Mouse (Mus musculus) lung, postnatal 0 days (tissue): Measurements from ENCODE around the gene Nr2e1. TPM values are rescaled to one million over a fixed set of nuclear protein-coding genes. Genes with fewer than 3 reads are reported as not detected.
A peak's percentile ranks its signal among the peaks of the same experiment; 100 is the strongest.

Experiments
- ATAC-seq: fragments of 200-750 bp; cut with Nextera tagmentation; 2 replicates; pipeline ENCODE4 v1.8.0; 2017; ENCODE audit warnings: moderate library complexity
- DNase-seq: peaks from one replicate; pipeline ENCODE4 v3.0.0-alpha.2; 2016; ENCODE audit warnings: low spot score
- H3K27ac ChIP-seq: fragments of 300-500 bp; sonication (generic); 2 replicates; pipeline ENCODE4 v1.5.1; 2014; ENCODE audit warnings: antibody characterized with exemption, mild to moderate bottlenecking, low read length, mixed read lengths
- H3K27me3 ChIP-seq: fragments of 300-500 bp; sonication (generic); replicated peaks from 2 replicates; pipeline ENCODE4 v1.6.1; 2014; ENCODE audit warnings: low read length, mixed read lengths; ENCODE audit not compliant: insufficient read depth
- H3K36me3 ChIP-seq: fragments of 300-500 bp; sonication (generic); 2 replicates; pipeline ENCODE4 v1.6.1; 2014; ENCODE audit warnings: low read length, mixed read lengths; ENCODE audit not compliant: insufficient read depth
- H3K4me1 ChIP-seq: fragments of 300-500 bp; sonication (generic); 2 replicates; pipeline ENCODE4 v1.6.1; 2014; ENCODE audit warnings: antibody characterized with exemption, low read depth, low read length, mixed read lengths; ENCODE audit not compliant: insufficient read depth
- H3K4me2 ChIP-seq: fragments of 300-500 bp; sonication (generic); replicated peaks from 2 replicates; pipeline ENCODE4 v1.6.1; 2014; ENCODE audit warnings: low read depth, mild to moderate bottlenecking, low read length, moderate library complexity, mixed read lengths
- H3K4me3 ChIP-seq: fragments of 300-500 bp; sonication (generic); 2 replicates; pipeline ENCODE4 v1.5.1; 2014; ENCODE audit warnings: low read depth, low read length
- H3K9ac ChIP-seq: fragments of 300-500 bp; sonication (generic); replicated peaks from 2 replicates; pipeline ENCODE4 v1.6.1; 2014; ENCODE audit warnings: low read depth, mild to moderate bottlenecking
- H3K9me3 ChIP-seq: fragments of 300-500 bp; sonication (generic); 2 replicates; pipeline ENCODE4 v1.6.1; 2016; ENCODE audit warnings: low read length, mixed read lengths
- CTCF ChIP-seq: IDR thresholded peaks from 2 replicates; pipeline ENCODE4 v1.5.1; 2016; ENCODE audit warnings: antibody characterized with exemption, mild to moderate bottlenecking
- EP300 ChIP-seq: IDR thresholded peaks from 2 replicates; pipeline ENCODE4 v1.6.1; 2016; ENCODE audit warnings: antibody characterized with exemption, mild to moderate bottlenecking, control low read depth
- WGBS: fragments of 180-500 bp; shearing (Covaris S2); extraction: QIAGEN DNeasy Blood & Tissue Kit; methylation state at CpG from one replicate; pipeline ENCODE4 v1.1.7; 2014; 5-methylcytosine and 5-hydroxymethylcytosine counted together
- polyA plus RNA-seq: library from polyadenylated mRNA; unstranded; fragments of >200 nt; fragmentation: Nextera tagmentation; extraction: Ambion mirVana; gene quantifications from 2 replicates; pipeline ENCODE4 v1.2.1, GENCODE M21; 2015

Gene Nr2e1
- polyA plus RNA-seq, 1 experiment from 2014 or later = not detected

DNA sequence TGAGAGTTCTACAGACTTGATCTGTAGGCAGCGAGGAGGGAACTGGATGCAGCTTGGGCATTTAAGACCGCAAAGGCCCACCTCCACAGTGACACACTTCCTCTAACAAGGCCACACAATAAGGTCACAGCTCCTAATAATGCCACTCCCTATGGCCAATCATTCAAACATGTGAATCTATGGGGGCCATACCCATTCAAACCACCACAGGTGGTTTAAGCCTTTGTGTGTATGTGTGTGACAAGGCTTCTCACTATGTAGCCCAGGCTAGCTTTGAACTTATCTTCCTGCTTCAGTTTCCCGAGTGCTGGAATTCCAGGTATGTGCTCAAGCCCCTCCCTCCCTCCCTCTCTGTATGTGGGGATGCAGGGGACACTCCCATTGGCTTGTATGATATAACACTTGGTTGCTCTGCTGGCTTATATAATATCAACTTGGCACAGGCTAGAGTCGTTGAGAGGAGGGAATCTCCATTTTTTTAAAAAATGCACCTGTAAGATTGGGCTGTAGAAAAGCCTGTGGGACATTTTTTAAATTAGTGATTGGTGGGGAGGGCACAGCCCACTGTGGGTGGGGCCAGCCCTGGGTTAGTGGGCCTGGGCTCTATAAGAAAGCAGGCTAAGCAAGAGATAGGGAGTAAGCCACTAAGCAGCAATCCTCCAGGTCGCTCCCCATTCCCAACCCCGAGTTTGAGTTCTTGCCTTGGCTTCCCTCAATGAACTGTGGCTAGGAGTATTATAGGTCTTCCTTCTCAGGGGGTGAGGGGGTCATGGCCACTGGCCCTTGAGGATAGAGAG lies 37.5 kb downstream of the Nr2e1 start:
- DNase-seq (no peak), ATAC-seq (no peak)
- 72% methylated on average over 6 of the region's 6 CpGs for WGBS
- Histone ChIP-seq H3K27me3 (no peaks in the 10 kb centered on the region), H3K4me1 (no peaks in the 10 kb centered on the region), H3K4me3 (no peak overlapping the region), H3K36me3 (no peaks in the 10 kb centered on the region), H3K4me2 (no peak overlapping the region), H3K9ac (no peak overlapping the region), H3K27ac (no peak overlapping the region), H3K9me3 (no peaks in the 10 kb centered on the region)
- no peak for TF ChIP-seq EP300
- TF ChIP-seq CTCF = no peak

DNA sequence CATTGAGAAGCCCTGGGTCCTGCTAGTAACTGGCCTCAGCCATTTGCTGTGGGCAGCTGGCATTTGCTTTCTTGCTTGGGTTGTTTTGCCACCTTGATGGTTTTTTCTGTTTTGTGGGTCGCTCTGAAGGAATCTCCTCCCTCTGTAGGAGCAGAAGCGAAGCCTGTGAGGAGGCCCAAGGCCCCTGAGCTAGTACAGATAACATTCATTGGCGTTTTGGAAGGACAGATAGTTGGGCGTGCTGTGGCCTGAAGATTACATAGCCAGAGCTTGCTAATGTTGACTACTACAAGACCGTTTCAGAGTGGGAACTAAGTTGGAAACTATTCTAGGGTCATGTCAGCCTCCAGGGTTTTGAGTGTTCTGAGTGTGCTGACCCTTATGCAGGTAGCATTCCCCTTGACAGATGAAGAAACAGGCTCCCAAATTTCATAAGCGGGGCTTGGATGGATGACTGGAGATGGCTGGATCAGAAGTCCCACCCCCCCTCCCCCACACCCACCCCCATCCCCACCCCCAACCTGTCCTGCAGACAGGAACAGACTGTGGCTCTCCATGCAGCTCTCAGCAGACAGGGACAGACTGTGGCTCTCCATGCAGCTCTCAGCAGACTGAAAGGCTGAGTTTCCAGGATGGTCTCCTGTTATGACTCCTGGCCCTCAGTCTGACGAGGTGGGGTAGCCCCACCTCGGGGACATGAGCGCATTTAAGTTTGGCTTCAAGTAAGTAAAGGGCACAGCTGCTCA lies 45.7 kb downstream of the Nr2e1 start:
- Histone ChIP-seq H3K4me1 (no peaks in the 10 kb centered on the region), H3K27ac (no peak overlapping the region), H3K27me3 (no peaks in the 10 kb centered on the region), H3K36me3 (0 out of 2 replicates have a peak, but pooled peaks cover 13% of the 10 kb centered on the region), H3K9ac (no peak overlapping the region), H3K4me2 (no peak overlapping the region), H3K9me3 (no peaks in the 10 kb centered on the region), H3K4me3 (no peak overlapping the region)
- TF ChIP-seq CTCF = no peak
- ATAC-seq = no peak
- no peak for DNase-seq
- WGBS = 84% methylated on average over 9 of the region's 9 CpGs

DNA sequence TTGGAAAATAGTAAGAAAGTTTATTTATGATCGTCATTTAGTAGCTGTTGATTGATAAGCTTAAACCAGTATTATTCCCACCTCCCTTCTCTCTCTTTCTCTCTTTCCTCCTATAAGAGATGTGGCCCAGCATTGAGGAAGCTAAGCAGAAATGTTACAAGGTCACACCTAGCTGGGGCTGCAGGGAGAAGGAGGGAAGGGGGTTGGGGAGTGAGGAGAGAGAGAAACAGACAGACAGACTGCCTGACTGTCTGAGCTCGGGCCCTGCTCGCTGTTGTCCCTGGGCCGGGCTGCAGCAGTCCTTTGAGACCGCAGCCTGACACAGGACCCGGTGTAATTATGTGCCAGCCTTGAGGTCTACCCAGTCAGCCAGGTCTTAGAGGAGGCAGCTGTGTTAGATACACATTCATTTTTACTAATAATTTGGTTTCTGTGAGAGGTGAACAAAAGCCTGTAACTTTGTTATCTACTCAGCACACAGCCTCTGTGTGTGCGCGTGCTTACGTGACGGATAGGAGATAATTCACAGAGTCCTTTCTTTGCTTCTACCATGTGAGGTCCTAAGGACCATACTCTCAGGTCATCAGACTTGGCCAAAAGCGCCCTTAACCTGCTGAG lies 49.5 kb downstream of the Nr2e1 start:
- Histone ChIP-seq H3K4me3 (no peak overlapping the region), H3K9me3 (no peaks in the 10 kb centered on the region), H3K36me3 (0 out of 2 replicates have a peak, but pooled peaks cover 13% of the 10 kb centered on the region), H3K9ac (no peak overlapping the region), H3K4me2 (no peak overlapping the region), H3K27me3 (no peaks in the 10 kb centered on the region), H3K4me1 (no peaks in the 10 kb centered on the region), H3K27ac (no peak overlapping the region)
- 90% methylated on average over 11 of the region's 11 CpGs for WGBS
- DNase-seq = no peak
- TF ChIP-seq EP300 = no peak
- no peak for TF ChIP-seq CTCF
- ATAC-seq = no peak

DNA sequence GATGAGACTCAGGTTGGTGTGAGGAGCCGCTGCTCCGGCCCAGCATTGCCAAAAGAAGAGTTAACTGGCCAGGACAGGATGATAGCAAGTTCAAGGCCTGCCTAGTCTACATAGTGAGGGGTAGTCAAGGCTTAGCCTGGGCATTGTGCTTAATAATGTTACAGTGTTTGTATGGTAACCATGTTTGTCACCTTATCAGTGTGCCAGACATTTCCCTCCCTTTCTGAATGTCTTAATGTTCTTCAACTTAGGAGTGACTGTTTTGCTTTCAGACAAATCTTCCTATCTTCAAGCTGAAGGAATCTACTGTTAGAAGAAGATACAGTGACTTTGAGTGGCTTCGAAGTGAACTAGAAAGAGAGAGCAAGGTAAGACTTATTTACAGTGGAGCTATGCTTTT lies 57.8 kb downstream of the Nr2e1 start:
- peaks cover 18% of the 10 kb centered on the region for H3K36me3 ChIP-seq
- no peak for TF ChIP-seq EP300
- TF ChIP-seq CTCF = no peak

DNA sequence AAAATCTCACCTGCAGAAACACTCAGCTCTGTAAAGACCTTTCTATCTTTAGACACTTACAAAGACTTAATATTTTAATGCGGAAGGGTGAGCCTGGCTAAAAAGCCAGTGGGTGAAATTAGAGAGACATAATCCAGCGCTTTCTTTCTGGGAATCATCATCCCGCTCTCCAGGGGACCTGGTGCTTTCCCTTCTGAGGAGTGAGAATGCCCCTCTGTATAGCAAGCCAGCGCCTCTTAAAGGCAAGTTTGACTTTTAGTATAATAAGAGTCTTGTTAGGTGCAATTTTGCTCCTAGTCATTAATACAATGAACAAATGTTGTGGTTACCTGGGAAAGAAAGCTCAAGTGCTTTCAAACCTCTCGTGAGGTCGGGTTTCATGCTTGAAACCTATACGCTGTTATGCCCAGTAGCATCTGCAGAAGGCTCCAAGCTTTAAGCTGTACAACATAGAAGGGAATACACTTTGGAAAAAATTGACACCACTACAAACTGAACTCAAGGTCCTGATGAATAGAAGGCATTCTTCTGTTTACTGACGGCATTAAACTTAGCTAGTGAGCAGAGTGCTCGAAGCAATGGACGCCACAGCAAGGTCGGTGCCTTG lies 59.8 kb downstream of the Nr2e1 start:
- ATAC-seq (no peak), DNase-seq (no peak)
- H3K27me3 ChIP-seq = no peaks in the 10 kb centered on the region
- no peak overlapping the region for H3K9ac ChIP-seq
- H3K36me3 ChIP-seq = peaks cover 18% of the 10 kb centered on the region
- 57% methylated on average over 11 of the region's 11 CpGs for WGBS
- H3K4me3 ChIP-seq = no peak overlapping the region
- TF ChIP-seq CTCF = no peak
- TF ChIP-seq EP300 = no peak
- no peaks in the 10 kb centered on the region for H3K9me3 ChIP-seq
- H3K4me2 ChIP-seq = no peak overlapping the region
- no peak overlapping the region for H3K27ac ChIP-seq
- no peaks in the 10 kb centered on the region for H3K4me1 ChIP-seq

More for the DNA sequence above, 57.8 kb downstream of the Nr2e1 start:
- DNase-seq = no peak
- Histone ChIP-seq H3K27ac (no peak overlapping the region), H3K4me1 (no peaks in the 10 kb centered on the region), H3K4me2 (no peak overlapping the region), H3K9me3 (no peaks in the 10 kb centered on the region), H3K9ac (no peak overlapping the region), H3K4me3 (no peak overlapping the region), H3K27me3 (no peaks in the 10 kb centered on the region)
- 97% methylated on average over 3 of the region's 3 CpGs for WGBS
- no peak for ATAC-seq

DNA sequence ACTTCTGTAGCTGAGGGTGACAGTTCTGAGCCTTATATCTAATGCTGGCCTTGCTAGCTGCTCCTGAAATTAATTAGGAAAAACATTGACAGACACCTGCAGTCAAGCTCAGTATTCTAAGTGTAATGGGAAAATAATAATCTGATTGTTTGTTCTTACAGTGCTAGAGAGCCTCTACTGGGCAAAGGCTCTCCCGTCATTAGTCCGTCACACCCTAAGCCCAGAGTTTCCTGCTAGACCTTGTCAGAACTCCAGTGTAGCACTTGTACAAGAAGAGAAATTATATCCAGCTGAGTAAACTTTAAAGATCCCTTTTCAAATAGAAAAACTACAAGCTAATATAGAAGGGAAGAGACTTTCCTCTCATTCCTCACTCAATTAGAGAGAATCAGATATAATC lies 60.5 kb downstream of the Nr2e1 start:
- Histone ChIP-seq H3K9ac (no peak overlapping the region), H3K4me1 (no peaks in the 10 kb centered on the region), H3K4me2 (no peak overlapping the region), H3K4me3 (no peak overlapping the region), H3K9me3 (no peaks in the 10 kb centered on the region), H3K36me3 (peaks cover 12% of the 10 kb centered on the region; the same call in 1 of the 2 replicates), H3K27ac (no peak overlapping the region), H3K27me3 (no peaks in the 10 kb centered on the region)
- no peak for TF ChIP-seq EP300
- TF ChIP-seq CTCF = peak; percentile 32; the same call in 1 of the 2 replicates
- 24% methylated on average over 2 of the region's 2 CpGs for WGBS
- peak; percentile 49 for DNase-seq
- ATAC-seq = peak; percentile 37; the same call in 1 of the 2 replicates
